Mouse (Mus musculus) lung, postnatal 36 days (tissue): ENCODE measurements around the gene Birc5.

Source experiments
- DNase-seq: peaks from one replicate; pipeline ENCODE4 v3.0.0; 2022; ENCODE audit warnings: mixed read lengths

Birc5 gene

GRCm38 (mm10) chr11:117888853-117889822 is 40.1 kb downstream of the Birc5 start:
- DNase-seq = no peak

GRCm38 (mm10) chr11:117889887-117890340 is 40.9 kb downstream of the Birc5 start:
- DNase-seq = no peak

DNA sequence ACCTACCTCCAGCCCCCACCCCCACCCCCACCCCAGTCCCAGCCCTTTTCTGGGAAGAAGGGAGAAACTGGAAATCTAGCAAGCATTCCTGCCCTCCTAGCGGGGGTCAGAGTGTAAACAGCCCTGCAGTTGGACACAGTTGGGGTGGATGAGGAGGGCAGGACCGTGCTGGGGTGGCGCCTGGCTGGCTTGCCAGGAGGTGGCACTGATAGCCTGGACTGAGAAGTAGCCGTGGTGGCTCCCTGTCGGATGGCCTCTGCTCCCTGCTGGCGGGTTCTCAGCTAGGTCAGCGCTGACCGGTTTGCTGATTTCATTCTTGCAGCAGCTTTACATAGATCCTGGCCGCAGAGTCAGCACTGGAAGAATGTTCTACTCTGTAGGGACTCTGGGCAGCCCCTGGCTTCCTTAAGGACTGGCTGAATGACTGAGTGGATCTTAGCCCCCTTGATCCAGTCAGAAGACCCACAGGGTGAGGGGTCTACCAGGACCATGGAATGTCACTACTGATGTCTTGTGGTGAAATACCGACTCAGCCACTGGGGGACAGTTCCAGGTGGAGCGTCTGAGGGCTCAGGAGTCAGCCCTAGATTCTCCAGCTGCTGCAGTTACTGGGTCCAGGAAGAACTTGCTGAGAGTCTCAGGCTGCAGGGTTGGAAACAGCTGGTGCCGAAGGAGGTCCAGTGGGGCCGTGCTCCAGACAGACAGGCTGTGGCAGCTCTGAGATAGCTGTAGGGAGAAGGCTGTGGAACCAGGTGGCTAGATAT is 41.6 kb downstream of the Birc5 start:
- no peak for DNase-seq

DNA sequence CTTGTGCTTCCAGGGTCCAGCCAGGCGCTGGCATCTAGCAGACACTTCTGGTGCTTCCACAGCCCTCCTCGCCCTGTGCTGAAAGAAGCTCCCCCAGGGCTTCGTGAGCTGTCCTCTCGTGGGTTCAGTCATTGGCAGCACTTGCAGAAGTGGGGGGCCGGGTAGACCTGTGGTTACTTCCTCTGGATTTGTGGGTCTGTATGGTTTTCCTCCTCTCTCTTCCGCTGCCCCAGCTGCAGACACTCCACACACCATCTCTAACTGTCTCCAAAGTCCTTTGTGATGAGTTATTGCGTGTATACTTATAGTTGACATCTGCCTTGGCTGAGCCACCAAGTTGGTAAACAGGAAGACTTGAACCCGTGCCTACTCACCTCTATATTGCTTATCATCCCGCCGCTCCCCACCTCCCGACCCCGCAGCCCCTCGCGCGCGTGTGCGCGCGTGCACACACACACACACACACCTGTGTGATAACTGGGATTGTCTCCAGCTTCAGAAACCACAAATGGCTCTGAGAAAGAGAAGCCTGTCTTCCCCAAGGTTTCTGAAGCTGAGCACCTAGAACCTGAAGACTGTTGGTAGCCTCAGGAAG is 42.6 kb downstream of the Birc5 start:
- DNase-seq = no peak

DNA sequence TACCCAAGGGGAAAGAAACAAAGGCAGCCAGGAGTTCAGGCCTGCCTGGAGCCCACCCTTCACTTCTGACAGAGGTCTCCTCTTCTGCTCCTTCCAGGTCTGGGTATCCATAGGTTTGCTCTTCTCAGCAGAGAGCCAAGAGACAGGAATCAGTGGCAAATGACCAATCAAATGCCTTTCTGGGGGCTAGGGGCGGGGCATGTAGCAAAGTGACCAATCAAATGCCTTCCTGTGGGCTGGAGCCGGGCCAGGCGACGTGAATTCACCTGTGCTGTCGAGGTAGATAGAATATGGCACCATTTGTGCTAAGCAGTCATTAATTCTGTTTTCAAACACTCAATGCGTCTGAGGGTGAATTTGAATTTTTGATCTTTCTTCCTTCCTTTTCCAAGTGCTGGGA is 43.1 kb downstream of the Birc5 start:
- DNase-seq = peak; percentile 41

- no peak for DNase-seq
These were observed 45.6 kb downstream of the Birc5 start for GRCm38 (mm10) chr11:117894676-117895075.

GRCm38 (mm10) chr11:117896533-117896932 is 47.5 kb downstream of the Birc5 start:
- no peak for DNase-seq

DNA sequence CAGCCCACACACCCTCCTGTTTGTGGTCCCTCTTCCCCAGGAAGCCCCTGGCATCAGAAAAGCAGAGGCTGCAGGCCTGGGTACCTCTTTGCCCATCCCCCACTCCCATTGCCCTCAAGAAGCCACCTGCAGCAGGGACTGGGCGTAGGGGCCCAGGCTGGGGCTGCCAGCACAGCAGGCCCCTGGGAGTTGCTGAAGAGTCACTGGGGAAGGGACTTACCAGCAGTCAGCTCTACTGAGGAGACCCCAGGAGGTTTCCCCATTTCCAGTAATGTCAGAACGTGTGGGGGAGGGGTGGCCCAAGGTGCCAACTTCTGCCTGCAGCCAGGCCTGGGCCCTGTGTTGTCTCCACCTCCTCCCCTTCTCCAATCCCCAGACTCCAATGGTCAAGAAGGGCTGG is 53.2 kb downstream of the Birc5 start:
- DNase-seq = no peak

DNA sequence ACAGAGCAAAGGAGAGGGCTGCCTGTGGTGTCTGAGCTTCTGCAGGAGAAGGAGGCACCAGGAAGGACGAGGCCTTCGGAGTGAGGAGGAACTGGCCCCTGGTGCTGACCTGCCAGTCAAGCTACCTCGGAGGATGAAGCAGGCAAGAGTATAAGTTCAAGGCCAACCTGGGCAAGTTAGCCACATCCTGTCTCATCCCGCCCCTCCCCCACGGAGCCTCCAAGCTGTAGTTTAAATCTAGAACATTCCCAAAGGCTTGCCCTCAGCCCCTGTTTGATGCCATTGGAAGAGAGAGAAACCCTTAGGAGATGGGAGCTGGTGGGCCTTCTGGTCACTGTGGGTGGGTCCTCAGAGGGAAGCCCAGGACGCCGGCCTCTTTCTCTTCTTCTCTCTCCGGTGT is 55.4 kb downstream of the Birc5 start:
- DNase-seq = no peak
